Mouse (Mus musculus) kidney, adult 2 months (tissue): Measurements from ENCODE around the gene Itm2b. TPM values are rescaled to one million over a fixed set of nuclear protein-coding genes. Genes with fewer than 3 reads are reported as not detected.
A peak's percentile ranks its signal among the peaks of the same experiment; 100 is the strongest.

Source experiments
- DNase-seq: peaks from one replicate; pipeline ENCODE4 v3.0.0; 2021
- H3K27ac ChIP-seq: fragments of 200-500 bp; 2 replicates; pipeline ENCODE4 v1.5.1; 2012; ENCODE audit warnings: low read depth, low read length, control low read depth, inconsistent platforms; ENCODE audit not compliant: insufficient read depth
- H3K27me3 ChIP-seq: fragments of 200-500 bp; replicated peaks from 2 replicates; pipeline ENCODE4 v1.6.1; 2012; ENCODE audit warnings: mild to moderate bottlenecking, moderate library complexity, low read length, inconsistent platforms; ENCODE audit not compliant: control insufficient read depth, insufficient read depth
- H3K36me3 ChIP-seq: fragments of 200-500 bp; 2 replicates; pipeline ENCODE4 v1.6.1; 2012; ENCODE audit warnings: mild to moderate bottlenecking, moderate library complexity, low read length, inconsistent platforms; ENCODE audit not compliant: control insufficient read depth, insufficient read depth
- H3K4me1 ChIP-seq: fragments of 200-500 bp; 2 replicates; pipeline ENCODE4 v1.6.1; 2011; ENCODE audit warnings: low read length; ENCODE audit not compliant: control insufficient read depth, insufficient read depth
- H3K4me3 ChIP-seq: fragments of 200-500 bp; 2 replicates; pipeline ENCODE4 v1.5.1; 2011; ENCODE audit warnings: mild to moderate bottlenecking, low read depth, low read length, control low read depth; ENCODE audit not compliant: insufficient read depth
- CTCF ChIP-seq: fragments of 200-500 bp; conservative IDR thresholded peaks from 2 replicates; pipeline ENCODE4 v1.5.1; 2011; ENCODE audit warnings: low read depth, mild to moderate bottlenecking, control low read depth, low read length, moderate library complexity, mixed read lengths; ENCODE audit not compliant: insufficient read depth, insufficient read length
- POLR2A ChIP-seq: fragments of 200-500 bp; IDR thresholded peaks from one replicate; pipeline ENCODE4 v1.6.1; 2011; ENCODE audit warnings: low read depth, low read length, control low read depth
- WGBS: fragments of 180-500 bp; shearing (Covaris S2); methylation state at CpG from one replicate; pipeline ENCODE4 v1.1.7; 2018; 5-methylcytosine and 5-hydroxymethylcytosine counted together
- polyA plus RNA-seq: library from polyadenylated mRNA; depleted of rRNA; stranded (reverse); fragments of >200 nt; gene quantifications from 2 replicates; pipeline ENCODE4 v1.2.3, GENCODE M21; 2012

Itm2b gene
- polyA plus RNA-seq, 1 experiment: 2,219 TPM

DNA sequence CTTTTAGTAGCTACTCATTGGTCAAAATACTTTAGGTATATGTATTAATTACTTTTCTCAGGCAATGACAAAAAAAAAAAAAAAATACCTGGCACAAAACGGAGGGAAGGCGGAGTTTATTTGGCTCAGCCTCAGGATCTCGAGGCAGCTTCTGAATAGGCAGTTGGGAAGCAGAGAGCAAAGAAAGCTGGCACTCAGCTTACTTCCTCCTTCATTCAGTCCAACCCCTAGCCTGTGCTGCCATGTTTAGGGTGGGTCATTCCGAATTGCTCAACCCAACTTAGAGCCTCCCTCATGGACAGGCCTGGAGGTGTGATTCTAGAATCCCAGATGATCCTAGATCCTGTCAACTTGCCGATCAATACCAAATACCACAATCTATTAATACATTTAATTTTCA, 18.3 kb upstream of the Itm2b start:
- Histone ChIP-seq H3K36me3 (no peaks in the 10 kb centered on the region), H3K27me3 (no peaks in the 10 kb centered on the region), H3K4me3 (no peak overlapping the region), H3K27ac (no peak overlapping the region), H3K4me1 (no peaks in the 10 kb centered on the region)
- DNase-seq: peak; percentile 33
- 47% methylated on average over 5 of the region's 5 CpGs for WGBS
- TF ChIP-seq CTCF: no peak

DNA sequence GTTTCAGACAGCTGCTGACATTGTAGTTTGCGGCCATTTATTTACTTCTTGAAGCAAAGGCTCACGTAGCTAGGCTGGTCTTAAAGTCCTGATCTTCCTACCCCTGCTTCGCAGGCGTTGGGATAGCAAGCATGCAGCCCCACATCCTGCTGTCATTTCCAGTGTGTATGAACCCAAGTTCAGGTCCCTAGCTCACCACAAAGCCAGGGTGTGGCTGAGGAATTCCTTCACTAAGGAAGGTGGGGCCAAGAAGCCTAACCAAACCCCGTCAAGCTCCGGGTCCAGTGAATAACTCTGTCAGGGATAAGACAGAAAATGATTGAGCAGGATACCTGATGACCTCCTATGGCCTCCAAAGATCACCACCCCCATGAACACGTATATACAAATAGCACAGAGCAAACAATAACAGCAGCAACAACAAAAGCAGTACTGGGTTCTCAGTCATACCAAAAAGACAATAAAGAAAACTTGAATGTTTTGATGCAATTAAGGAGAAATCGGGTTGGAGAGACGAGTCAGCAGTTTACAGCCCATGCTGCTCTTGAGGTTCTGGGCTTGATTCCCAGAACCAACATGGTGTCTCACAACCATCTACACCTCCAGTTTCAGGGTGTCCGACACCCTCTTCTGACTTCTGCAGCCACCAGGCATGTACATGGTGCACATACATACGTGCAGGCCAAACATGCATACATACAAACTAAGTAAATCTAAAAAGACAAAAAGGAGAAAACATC, 17.4 kb upstream of the Itm2b start:
- Histone ChIP-seq H3K36me3 (no peaks in the 10 kb centered on the region), H3K4me3 (no peak overlapping the region), H3K4me1 (no peaks in the 10 kb centered on the region), H3K27me3 (no peaks in the 10 kb centered on the region), H3K27ac (no peak overlapping the region)
- no peak for DNase-seq
- 78% methylated on average over 11 of the region's 11 CpGs for WGBS
- TF ChIP-seq CTCF: no peak
- TF ChIP-seq POLR2A: no peak

DNA sequence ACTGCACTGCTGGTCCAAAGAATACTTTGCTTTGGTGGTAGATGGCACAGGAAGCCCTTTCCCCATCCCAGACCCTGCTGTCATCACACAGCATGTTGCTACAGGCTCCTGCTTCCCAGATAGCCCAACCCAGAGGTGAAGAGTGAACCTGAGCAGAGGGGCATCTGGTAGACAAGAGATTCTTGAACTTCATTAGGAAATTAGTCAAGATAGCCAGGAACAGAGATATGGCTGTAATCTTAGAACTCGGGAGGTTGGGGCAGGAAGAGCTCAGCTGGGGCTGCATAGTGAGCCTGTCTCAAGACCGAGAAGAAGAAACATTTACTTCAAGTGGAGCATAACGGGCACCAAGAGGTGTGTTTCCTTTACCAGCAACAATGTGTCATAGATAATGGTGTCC, 16.3 kb upstream of the Itm2b start:
- WGBS: 85% methylated on average over 3 of the region's 3 CpGs
- H3K4me1 ChIP-seq: no peaks in the 10 kb centered on the region
- H3K27ac ChIP-seq: no peak overlapping the region
- no peaks in the 10 kb centered on the region for H3K36me3 ChIP-seq
- no peak for DNase-seq
- H3K27me3 ChIP-seq: no peaks in the 10 kb centered on the region
- TF ChIP-seq CTCF: no peak
- no peak for TF ChIP-seq POLR2A
- no peak overlapping the region for H3K4me3 ChIP-seq

DNA sequence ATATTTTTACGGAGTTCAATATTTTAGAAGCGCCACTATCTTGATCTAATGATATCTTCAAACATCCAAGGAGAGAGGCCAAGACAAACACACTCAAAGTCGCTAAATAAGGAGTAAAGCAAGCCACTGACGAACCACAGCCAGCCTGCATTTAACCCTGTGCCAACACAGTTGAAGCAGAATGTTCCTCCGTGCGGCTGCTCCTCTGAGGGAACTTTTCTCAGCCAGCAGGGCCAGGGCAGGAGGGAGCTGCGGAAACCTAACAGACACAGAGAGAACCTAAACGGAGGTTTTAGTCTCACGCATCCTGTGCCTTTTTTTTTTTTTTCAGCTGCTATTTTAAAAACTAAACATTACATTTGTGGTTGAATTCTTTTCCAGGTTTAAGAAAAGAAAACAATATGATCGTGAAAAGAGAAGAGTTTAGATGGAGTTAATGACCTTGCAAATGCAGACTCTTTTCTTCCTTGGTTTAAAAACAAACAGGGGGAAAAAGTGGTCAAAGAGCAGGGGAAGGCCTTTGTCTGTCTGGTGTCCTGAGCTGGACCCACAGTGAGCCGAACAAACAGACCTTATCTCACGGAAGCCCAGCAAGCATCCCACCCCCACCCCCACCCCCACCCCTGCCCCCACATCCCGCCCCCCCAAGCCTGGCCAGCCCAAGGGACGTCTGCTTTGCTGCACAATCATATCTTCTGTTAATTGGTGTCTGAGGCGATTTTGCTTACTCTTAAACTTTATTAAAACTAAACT, 15.0 kb upstream of the Itm2b start:
- TF ChIP-seq POLR2A: no peak
- TF ChIP-seq CTCF: no peak
- Histone ChIP-seq H3K27ac (no peak overlapping the region), H3K36me3 (no peaks in the 10 kb centered on the region), H3K4me1 (no peaks in the 10 kb centered on the region), H3K4me3 (no peak overlapping the region), H3K27me3 (no peaks in the 10 kb centered on the region)
- DNase-seq: no peak
- 37% methylated on average over 15 of the region's 15 CpGs for WGBS

DNA sequence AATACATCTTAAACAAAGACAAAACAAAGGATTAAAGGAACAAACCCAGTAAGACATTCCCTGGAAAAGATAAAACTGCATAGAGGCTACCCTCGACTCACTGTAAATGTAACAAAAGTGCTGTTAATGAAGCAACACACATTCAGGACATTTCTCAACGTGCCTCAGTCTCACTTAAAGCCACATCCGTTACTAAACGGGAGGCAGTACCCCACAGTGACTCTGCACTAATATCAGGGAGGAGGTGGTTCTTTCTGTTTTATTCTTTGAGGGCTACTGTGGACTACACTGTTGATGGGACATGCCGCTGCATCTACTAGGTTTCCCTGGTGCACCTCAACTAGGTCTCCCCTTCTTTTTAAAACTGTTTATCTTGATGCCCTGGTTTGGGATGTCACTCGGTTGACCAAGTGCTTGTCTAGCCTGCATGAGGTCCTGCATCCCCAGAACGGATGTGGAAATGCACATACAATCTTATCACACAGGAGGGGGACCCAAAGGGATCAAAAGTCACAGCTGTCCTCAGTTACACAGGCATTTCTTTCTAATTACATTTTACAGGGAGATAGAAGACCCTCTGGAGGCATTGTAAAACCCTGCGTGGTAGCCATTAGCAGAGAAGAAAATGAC, 13.4 kb upstream of the Itm2b start:
- H3K27me3 ChIP-seq: no peaks in the 10 kb centered on the region
- no peak for DNase-seq
- TF ChIP-seq POLR2A: no peak
- TF ChIP-seq CTCF: no peak
- no peaks in the 10 kb centered on the region for H3K4me1 ChIP-seq
- H3K36me3 ChIP-seq: no peaks in the 10 kb centered on the region
- WGBS: 78% methylated on average over 8 of the region's 8 CpGs
- no peak overlapping the region for H3K4me3 ChIP-seq
- H3K27ac ChIP-seq: no peak overlapping the region

DNA sequence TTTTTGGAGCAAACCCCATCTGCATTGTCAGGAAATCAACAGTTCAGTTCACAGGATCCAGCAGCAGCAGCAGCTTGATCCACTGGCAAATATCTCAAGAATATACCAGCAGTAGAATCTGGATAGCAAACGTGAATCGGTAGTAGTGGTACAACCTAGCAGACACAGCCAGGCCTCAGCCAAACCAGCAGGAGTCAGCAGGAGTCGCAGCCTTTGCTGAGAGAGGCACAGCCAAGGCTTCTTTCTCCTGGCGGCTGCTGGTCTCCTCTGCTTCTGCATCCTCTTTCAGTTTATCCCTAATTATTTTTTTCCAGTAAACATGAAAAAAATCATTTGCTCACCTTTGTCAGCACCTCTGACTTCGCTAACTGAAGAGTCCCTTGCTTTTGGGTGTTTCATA, 10.7 kb upstream of the Itm2b start:
- WGBS: 86% methylated on average over 5 of the region's 5 CpGs
- Histone ChIP-seq H3K4me3 (no peak overlapping the region), H3K27me3 (no peaks in the 10 kb centered on the region), H3K27ac (no peak overlapping the region), H3K36me3 (no peaks in the 10 kb centered on the region), H3K4me1 (no peaks in the 10 kb centered on the region)
- DNase-seq: no peak
- TF ChIP-seq CTCF: no peak
- TF ChIP-seq POLR2A: no peak

DNA sequence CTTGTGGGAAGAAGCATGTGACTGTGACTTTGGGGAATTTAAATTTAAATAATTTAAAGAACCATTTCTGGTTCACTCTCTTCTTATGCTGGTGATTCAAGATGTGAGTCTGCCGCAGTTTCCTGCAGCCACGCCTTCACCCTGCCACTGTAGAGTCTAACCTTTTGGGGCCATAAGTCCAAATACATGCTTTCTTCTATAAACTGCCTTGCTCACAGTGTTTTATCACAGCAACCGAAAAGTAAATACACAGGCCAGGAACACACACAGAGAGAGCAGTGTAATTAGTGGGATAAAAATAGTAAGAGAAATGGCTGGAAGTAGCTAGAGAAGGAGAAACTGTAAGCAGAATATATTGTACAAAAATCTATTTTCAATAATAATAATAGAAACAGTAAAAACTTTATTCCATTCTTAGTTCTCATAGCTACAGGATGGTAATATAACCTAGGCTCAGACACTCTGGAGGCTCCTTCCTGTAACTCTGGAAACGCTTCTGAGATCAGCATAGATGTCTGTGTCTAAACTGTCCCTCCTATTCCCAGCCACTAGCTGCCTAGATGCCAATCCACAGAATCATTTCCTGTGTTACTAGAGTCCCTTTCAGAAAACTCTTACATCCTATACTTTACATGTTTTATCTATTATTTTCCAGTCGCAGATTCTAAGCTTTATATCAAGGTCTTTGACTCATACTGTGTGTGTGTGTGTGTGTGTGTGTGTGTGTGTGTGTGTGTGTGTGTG, 9.3 kb upstream of the Itm2b start:
- 79% methylated on average over 5 of the region's 5 CpGs for WGBS
- H3K4me1 ChIP-seq: 0 out of 2 replicates have a peak, but pooled peaks cover under 1% of the 10 kb centered on the region

More for the DNA sequence above, 9.3 kb upstream of the Itm2b start:
- DNase-seq: no peak
- no peak for TF ChIP-seq CTCF
- TF ChIP-seq POLR2A: no peak
- Histone ChIP-seq H3K27ac (no peak overlapping the region), H3K4me3 (no peak overlapping the region), H3K36me3 (no peaks in the 10 kb centered on the region), H3K27me3 (no peaks in the 10 kb centered on the region)
